Mouse (Mus musculus) adrenal gland, postnatal 10 days (tissue): Measurements from ENCODE around the gene Nr1h4. TPM values are rescaled to one million over a fixed set of nuclear protein-coding genes. Genes with fewer than 3 reads are reported as not detected.

Source experiments
- DNase-seq: peaks from one replicate; pipeline ENCODE4 v3.0.0; 2021; ENCODE audit warnings: mixed read lengths
- total RNA-seq, 2 experiments: library from RNA; stranded (reverse); gene quantifications; 2 replicates each; pipeline ENCODE4 v1.2.3; 2021

The Nr1h4 gene
- total RNA-seq, 2 experiments from 2014 or later = 14.5 to 19.2 TPM

DNA sequence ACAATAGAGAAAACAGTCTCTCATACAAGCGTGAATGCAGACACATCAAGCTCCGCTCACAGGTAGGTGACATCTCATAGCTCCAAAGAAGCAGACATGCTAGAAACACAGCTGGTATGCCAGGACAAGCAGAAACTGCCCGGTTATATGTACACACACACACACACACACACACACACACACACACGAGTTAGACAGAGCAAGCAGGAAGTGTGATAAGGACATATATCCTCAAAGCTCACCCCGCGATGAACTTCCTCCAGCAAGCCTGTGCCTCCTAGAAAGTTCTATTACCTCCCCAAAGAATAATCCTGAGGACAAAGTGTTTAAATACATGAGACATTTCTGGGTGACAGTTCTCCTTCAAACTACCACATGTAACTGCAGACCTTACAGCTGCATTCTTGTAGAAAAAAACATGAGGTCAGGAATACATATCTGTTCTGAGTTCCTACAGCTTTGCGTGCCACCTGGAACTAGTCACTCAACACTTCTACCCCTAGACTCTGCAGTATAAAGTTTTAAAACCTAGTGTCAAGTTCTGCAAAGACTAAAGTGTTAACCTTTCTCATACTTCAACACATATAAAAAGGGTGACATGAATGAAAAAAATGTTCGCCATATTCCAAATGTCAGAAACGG, 11.5 kb downstream of the Nr1h4 start:
- no peak for DNase-seq

DNA sequence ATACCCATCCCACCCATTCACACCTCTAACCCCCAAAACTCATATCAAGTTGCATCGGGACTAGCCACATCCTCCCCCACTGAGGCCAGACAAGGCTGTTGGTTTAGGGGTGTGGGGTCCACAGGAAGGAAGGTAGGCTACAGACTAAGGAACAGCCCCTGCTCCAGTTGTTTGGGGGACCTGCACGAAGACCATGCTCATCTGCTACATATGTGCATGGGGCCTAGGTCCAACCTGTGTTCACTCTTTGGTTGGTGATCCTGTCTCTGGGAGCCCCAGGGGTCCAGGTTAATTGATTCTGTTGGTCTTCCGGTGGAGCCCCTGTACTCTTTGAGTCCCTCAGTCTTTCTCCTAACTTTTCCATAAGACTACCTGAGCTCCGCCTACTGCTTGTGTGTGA, 13.0 kb downstream of the Nr1h4 start:
- no peak for DNase-seq

DNA sequence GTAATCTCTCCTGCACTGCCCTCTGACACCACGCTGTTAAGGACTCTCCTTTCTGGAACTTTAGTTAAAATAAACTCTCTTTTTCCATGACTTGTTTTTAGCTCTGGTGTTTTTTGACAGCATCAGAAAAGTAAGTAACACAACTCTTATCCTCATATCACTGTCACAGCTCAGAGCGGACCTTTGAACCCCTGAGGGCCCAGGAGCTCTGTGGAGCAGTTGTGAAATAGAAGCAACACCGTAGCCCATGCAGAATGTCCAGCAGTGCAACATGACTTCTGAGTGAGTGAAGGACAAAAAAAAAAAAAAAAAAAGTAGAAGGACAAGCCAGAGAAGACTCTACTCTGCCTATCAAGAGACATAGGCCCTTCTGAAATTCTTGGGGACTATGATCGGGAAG, 14.2 kb downstream of the Nr1h4 start:
- peak; percentile 22 for DNase-seq

DNA sequence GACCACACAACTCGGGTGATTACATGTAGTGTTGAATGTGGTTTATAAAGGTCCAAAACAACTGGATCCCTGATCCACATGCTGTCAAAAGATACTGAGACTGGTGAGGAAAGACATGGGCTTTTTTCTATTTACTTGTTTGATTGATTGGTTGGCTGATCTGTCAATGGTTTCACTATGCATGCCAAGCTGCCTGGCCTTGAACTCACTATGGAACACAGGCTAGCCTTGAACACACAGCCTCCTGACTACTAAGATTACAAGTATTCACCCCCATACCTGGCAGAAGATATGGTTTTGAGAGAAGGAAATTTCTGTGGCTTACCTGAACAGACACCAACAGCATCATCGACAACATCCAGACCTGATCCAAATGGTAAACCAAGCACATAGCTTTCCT, 15.0 kb downstream of the Nr1h4 start:
- DNase-seq = no peak

DNA sequence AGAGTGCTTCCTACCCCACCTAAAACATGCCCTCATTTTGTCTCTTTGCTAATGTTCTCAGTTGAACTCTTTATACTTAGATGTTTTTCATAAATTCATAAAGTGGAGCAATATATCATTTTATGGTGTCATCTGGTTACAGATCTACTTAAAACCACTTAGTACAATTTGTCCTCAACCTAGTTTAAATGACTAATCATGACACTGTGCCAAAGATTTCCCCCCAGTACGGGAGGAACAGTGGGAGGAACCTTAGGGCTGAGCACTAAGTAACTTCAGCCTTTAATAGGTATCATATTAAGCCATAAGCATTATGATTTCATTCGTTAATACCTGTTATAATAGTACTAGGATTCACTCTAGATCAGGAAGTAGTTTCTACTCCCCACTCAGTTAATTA, 17.6 kb downstream of the Nr1h4 start:
- DNase-seq = no peak

DNA sequence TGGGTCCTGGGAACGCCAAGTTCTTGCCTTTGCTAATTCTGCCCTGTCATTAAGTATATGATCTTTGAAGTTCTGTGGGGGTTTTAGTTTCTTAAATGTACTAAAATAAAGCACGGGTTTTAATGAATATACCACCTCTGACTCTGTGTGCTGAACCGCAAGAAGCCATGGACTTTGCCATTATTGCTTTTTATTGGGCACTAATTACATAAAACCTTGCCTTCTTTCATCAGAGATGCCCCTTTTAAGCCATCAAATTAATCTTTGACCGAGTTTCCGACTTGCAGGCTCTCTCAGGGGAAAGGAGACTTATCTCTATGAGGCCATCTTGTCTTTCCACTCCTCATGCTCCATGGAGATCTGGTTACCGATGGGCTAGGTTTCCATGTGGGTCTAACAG, 20.8 kb downstream of the Nr1h4 start:
- no peak for DNase-seq

DNA sequence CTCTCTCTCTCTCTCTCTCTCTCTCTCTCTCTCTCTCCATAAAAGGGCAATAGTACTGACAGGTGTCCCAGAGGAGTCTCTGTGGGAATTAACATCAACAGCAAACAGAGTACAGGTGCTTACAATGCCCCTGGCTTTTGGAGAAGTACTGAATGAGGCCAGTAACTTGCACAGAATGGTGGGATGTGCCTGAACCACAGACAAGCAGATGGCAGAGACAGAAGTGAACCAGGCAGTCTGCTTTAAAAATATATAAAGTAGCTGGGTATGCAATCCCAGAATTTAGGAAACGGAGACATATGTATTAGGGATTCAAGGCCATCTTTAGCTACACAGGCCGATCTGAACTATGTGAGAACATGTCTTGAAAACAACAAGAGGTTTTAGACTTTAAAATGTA, 22.8 kb downstream of the Nr1h4 start:
- DNase-seq = no peak

DNA sequence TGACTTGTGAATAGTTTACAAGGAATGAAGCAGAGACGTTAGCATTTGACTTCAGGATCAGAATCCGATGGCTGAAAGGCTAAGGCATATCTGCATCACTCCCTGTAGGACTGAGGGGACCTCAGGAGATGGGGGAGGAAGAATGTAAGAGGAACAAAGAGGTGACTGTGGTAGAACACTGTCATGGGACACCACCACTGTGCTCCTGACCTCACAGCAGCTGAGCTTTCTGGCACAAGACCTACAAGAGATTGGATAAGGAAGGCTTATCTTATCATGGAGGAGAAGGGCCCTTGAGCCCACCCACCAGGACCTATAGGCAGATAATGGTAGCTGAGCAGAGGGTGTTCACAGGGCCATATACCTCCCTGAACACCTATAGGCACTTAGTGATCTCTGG, 24.8 kb downstream of the Nr1h4 start:
- DNase-seq = no peak

DNA sequence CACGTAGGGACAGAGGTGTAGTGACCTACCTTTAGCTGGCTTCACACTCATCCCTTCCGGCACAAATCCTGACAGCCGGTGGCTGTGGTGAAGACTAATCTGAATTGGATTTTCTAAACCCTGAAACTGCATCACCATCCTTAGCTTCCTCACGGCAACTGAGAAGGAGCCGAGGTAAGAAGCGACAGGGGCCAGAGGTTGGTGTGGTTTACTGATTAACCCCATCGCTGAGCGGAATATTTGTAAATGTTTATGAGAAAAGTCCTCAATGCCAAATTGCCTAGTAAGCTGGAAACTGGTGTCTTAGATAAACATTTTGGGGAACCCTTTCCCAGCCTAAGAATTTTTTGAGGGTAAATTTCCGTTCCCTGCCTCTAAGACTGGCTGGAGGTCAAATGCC, 26.9 kb downstream of the Nr1h4 start:
- no peak for DNase-seq

DNA sequence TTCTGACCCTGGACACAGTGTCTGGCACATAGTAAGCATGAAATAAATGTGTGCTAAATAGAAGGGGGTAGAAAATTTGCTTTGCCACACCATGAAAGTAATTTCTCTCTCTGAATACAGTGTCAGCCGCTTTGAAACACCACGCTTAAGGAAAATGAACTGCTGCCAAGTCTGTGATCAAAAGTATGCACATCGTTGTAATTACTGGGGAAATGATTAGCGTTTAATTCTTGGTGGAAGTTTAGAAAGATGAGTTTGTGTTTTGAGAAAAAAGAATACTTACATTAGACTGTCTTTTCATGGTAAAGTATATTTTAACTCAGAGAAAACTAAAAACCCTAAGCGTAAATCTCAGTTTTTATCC, 27.8 kb downstream of the Nr1h4 start:
- DNase-seq = no peak

DNA sequence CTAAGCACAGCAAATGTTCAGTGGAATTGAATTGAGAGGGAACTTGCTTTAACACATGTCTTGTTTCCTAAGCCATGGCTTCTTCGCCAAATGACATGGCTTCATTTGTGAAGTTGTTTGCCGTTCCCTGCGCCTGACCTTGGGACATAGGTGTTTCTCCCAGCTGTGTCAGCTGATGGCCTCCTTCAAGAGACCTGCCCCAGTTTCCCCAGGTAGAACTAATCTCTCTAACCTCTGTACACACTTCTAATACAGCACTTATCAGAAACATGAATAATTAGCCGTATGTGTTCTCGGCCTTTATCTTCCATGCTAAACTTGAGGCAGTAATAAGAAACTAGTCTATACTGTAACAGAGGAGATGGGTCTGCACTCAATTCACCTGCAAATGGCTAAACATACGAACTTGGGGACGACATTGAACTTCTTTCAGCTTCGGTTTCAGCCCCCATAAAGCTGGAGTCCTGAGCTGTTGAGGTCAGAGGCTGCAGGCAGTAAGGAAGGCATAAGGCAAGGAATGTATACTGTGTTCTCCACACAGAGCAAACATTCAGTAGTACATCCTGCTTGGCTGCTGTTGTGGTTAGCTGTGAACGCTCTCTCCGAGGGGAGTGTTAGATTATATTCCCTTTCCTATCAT, 28.3 kb downstream of the Nr1h4 start:
- no peak for DNase-seq

DNA sequence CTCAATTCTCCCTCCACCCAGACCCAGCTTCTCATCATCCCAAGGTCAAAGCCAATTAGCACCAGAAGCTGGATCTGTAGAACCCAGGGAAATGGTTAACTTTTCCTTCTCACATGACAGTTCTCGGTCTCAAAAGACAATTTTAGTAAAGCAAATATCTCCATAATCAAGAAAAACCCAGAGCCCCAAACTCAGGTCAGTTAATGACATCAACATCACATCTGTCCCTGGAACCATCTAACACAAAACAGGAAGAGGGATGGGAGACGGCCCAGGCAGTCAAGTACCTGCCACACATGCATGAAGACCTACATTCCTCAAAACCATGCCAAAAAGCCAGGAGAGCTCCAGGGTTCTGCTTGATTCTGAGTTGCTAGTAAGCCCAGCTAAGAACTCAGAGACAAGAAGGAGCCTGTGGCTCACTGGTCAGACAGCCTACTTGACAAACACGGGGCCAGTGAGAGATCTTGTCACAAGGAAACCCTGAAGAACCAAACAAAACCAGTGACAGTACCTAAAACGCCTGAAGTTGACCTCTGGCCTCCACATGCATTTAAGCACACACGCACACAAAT, 30.3 kb downstream of the Nr1h4 start:
- DNase-seq = no peak

DNA sequence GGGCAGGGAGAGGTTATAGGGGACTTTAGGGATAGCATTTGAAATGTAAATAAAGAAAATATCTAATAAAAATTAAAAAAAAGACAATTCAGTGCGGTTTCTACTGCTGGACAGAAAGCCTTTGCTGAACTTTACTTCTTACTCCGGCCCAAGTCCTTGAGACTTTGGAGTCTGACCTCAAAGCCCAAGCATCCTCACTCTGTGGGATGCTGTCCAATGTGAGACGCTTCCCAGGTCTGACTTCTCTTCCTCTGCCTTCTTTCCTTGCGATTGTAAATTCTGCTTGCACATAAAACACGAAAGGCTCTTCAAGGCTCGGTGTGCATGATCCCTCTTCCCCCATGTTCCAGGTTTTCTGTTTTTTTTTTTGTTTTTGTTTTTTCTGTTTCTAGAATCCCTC, 31.5 kb downstream of the Nr1h4 start:
- DNase-seq = no peak

DNA sequence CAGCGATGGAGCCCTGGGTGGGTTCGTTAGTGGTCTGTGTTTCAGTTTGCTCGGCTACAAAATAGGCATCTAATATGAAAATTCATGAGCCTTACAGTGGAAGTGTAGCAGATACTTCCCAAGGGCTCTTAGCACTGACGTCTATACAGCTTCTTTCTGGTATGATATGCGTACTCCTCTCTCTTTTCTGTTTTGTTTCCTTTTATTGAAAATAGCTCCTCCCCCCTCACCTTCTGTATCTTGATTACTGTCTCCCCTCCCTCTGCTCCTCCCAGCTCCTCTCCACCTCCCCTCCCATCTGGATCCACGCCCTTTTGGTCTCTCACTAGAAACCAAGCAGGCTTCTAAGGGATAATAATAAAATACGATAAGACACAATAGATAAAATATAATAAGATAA, 37.8 kb downstream of the Nr1h4 start:
- DNase-seq = no peak

DNA sequence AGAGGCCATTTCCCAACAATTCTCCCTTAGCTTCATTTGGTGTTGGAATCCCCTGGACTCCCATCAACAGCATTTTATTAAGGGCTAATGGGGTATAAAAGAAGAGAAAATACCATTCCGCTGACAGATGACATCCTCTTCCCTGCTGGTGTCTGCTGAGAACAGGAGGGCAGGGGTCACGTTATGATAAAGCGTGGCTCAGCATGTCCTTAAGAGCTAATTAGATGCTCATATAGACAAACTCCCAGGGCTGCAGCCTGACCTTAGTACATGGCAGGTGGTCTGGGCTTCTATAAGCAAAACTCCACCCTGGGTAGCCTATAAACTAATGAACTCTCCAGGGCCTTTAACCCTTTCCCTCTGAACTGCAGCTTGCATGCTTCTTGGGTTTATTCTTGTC, 42.1 kb downstream of the Nr1h4 start:
- no peak for DNase-seq

DNA sequence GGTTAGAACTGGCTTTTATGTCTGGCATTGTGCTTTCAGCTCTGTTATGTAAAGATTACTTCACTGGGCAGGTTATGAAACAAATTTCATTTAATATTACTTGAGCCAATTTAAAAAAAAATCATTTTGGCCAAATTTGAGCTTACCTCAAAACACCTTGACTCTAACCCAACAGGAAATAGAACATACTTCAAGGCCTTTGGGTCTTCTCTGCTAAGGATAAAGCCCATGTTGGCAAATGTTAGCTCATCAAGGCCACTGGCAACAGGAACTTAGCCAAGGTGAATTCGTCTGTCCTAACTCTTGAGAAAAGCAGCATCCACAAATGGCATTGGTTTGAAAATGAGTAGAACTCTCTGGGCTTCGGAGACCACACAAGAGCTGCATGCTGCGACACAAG, 43.1 kb downstream of the Nr1h4 start:
- DNase-seq = peak; percentile 18

DNA sequence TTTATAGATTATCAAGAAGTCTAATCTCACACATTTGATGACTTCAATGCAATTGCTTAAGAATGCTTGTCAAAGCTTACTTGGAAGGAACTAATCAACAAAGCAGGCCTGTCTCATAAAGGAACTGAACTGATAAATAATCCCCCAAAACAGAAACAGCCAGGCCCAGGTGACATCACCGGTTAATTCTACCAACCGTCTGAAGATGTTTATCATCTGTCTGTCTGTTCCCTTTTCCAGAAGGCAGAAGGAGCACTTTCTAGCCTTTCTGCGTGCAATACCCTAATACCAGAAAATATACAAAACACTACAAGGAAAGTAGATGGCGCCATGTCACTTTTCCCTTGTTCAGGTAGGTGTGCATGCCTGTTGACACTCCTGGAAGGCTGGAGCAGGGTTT, 43.9 kb downstream of the Nr1h4 start:
- DNase-seq = no peak

DNA sequence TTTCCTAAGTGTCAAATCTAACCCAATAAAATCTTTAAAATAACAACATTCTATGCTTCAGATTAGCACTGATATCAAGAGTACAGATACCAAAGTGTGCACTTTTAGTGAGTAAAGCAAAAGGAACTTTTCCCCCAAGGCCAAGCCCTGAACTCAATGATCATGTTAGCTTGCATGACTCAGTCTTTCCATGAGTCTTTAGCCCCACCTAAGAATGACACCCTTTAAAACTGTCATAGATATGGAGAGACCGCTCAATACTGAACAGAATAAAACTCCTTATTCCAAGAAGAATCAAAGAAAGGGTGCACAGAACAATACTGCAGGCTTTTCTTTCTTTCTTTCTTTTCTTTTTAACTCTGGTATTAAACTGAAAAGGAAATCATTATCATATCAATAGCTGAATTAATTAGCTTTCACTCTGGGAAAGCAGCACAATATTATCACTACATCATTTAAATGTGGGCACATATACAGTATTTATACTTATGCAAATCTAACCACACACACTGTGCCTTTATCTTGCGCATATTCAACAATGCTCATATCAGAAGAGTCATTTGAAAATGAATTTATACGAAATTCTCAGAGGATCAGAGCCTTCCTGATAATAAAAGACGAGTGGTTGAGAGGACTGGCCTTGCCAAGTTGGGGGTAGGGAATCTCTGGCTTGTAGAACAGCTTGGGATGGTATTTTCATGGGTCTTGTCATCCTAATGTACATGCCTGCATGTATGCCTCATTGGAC, 46.2 kb downstream of the Nr1h4 start:
- peak; percentile 30 for DNase-seq

DNA sequence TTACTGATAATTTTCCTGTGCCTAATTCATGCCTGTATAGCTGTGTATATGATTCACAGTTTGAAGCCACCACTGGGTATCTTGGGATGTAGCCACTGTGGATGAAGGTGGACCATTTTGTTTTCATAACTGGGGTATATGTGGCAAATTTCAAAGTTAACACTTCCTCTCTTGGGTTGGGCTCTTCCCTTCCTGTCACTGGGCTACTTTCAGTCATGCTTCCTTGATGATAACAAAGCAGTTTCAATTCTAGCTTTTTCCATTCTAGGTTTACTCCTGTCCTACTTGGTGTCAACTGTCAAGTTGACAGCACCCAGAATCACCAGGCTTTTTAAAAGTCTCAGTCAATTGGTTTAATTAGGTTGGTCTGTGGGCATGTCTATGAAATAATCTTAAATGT, 48.5 kb downstream of the Nr1h4 start:
- DNase-seq = no peak

DNA sequence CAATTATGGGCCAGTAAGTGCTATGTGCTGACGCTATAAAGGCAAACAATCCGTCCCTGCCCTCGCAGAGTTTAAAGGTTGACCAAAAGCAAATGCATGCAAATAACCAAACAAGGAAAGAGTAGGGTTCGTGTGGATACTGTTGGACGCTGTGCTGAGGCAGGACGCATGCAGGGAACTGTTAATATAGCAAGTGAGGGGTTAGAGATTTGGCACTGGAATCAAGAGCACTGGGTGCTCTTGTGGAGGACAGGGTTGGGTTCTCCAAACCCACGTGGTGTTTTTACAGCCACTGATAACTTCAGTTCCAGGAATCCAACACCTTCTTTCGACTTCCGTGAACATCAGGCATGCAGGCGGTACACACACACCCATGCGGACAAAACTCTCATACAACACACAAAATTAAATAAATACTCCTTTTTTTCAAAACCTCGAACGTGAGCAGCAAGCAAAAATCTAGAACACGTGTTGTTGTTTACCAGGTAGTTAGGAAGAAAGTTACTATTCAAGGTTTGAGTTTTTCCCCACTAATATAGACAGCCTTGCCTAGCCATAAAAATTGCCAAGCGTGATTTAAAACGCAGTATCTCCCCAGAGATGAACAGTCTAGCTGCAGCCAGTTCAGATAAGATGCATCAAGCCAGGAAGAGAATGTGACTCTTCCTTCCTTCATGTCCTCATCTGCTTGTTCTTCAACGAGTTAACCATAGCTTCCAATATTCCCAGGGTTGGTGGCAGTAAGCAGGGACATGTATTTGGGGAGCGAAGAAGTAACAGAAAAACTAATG, 49.4 kb downstream of the Nr1h4 start:
- DNase-seq = no peak

DNA sequence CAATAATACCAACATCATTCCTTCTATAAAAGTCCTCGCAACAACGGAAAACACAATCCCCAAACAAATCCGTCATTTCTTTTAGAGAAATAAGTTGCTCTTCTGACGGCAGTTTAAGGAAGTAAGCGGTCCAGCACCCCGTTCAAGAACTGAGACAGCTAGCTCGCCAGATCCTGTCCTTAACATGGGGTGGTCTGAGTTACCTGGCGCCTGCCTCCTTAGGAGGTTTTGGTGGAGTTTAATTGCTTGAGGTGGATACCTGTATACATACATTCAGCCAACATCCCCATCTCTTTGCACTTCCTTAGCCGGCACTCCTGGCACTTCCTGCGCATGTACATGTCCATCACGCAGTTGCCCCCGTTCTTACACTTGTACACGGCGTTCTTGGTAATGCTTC, 50.3 kb downstream of the Nr1h4 start:
- no peak for DNase-seq

DNA sequence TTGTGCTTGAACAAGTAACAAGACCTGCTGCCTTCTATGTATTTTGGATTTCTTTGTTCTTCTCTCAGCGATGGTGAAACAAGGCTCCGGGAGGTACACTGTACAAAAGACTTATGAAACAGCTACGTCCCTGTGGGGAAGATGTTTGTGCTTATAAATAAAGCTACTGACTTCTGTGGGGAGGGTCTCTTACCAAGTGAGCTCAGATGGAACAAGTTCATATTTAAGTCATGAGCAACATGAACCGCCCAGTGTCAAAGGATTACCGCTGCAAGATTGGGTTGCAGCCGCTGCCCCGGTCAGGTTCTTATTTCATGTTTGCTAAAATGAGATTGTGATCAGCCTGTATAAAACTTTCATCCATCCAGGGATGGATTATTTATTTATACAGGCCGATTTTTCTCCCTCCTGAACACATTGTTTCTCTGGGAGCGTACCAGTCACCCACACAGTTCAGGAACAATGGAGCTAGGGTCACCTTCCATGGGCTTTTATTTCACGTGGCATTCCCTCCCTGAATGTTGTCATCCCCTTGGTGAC, 51.2 kb downstream of the Nr1h4 start:
- no peak for DNase-seq
